Mouse (Mus musculus): Measurements from ENCODE around the gene Ptprg.

DNA sequence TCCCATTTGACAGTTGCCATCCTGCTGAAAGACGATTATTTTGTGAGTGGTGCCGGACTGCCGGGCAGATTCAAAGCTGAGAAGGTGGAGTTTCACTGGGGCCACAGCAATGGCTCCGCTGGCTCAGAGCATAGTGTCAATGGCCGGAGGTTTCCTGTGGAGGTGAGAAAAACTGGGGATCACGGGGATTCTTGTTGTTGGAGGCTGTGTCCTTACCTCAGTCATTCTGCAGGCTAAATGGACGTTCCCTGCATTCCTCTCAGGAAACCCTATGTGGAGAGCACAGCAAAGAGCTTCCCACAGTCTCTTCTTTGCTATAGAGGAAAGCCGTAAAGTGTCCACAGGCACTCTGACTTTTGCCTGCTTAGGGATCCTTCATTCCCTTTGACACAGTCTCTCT lies 409.2 kb downstream of the Ptprg start:
- TF ChIP-seq USF1 (IDR thresholded peaks at IDR 0.05; ENCODE audit: low read depth) (no peak), CTCF (IDR thresholded peaks at IDR 0.05; ENCODE audit: control insufficient read depth, insufficient read depth, insufficient read length) (no peak), MAX (IDR thresholded peaks at IDR 0.05) (no peak), MYOD1 (IDR thresholded peaks at IDR 0.05; ENCODE audit: control insufficient read depth, insufficient read length, low read depth) (no peak)

Data from C2C12 (cell line).